Mouse (Mus musculus) heart, adult 18-20 months (tissue): ENCODE measurements around the gene Ccdc43. TPM values are rescaled to one million over a fixed set of nuclear protein-coding genes. Genes with fewer than 3 reads are reported as not detected.
"Not testable (repeated sequence)": the region's sequence is repeated elsewhere in the genome, so short reads cannot be mapped to it uniquely, and the experiment has no call there.

Experiments
- DNase-seq, 2 experiments: peaks; one replicate each; pipeline ENCODE4 v3.0.0; 2021 to 2022; ENCODE audit warnings: mixed read lengths in 1 of 2
- long read RNA-seq, 2 experiments: library from polyadenylated mRNA; stranded (forward); transcript quantifications; one replicate each; pipeline ENCODE4 v2.0.0; 2021
- total RNA-seq, 2 experiments: library from RNA; stranded (reverse); gene quantifications; 2 replicates each; pipeline ENCODE4 v1.2.3; 2021

The Ccdc43 gene
- total RNA-seq: 10 to 100 TPM; 20.4 to 29.6 TPM
- long read RNA-seq, experiment 1, transcript Ccdc43-201 (5 exons, 2,366 nt): major isoform, 24 of 30 reads
- long read RNA-seq, experiment 1, partial matches to known transcripts: 0 of 30 reads
- long read RNA-seq, experiment 1, other reads (novel, unspliced or antisense): 1 of 30 reads
- long read RNA-seq, experiment 2, transcript Ccdc43-201 (5 exons, 2,366 nt): major isoform, 14 of 15 reads
- long read RNA-seq, experiment 2, partial matches to known transcripts: 0 of 15 reads
- long read RNA-seq, experiment 2, other reads (novel, unspliced or antisense): 0 of 15 reads

- peak; percentile 91 to 92 for DNase-seq
Measured at GRCm38 (mm10) chr11:102697338-102698017, at the start of gene Ccdc43. Gene Ccdc43 (minus strand): TSS chr11:102697782.

DNA sequence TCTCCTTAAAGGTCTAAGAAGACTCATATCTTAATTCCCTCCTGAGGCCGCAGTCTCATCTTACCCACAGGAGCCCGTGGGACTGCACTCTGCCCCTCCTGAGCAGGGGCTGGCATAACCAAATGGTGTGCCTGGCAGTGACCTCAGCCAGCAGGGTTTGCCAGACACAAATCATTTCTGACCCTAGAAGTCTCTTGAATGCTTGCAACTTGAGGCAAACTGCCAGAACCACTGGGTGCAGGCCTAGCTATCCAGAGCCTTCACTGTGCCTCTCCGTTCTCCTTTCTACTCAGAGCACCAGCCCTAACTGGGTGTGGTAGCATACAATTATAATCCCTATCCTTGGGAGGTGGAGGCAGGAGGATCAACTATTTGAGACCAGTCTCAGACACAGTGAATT, 47.2 kb upstream of the Ccdc43 start:
- no peak for DNase-seq

GRCm38 (mm10) chr11:102742843-102743242, 45.3 kb upstream of the Ccdc43 start:
- DNase-seq: no peak

GRCm38 (mm10) chr11:102742066-102742465, 44.5 kb upstream of the Ccdc43 start:
- no peak for DNase-seq

GRCm38 (mm10) chr11:102741129-102741950, 43.8 kb upstream of the Ccdc43 start:
- DNase-seq: peak; percentile 42 to 48

DNA sequence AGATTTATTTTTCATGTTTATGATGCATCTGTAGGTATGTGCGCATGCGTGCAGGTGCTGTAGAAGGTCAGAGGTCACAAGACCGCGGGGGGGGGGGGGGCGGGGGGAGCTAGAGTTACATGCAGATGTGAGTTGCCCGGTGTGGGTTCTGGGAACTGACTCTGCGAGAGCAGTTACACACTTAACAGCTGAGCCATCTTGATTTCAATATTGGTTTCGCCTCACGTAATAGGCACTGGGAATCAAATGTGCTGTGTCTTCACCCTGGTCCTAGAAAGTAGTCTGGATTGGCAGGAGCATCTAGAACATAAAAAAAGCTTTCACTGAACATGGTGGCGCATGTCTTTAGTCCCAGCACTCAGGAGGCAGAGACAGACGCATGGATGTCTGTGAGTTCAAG, 43.1 kb upstream of the Ccdc43 start:
- no peak for DNase-seq

DNA sequence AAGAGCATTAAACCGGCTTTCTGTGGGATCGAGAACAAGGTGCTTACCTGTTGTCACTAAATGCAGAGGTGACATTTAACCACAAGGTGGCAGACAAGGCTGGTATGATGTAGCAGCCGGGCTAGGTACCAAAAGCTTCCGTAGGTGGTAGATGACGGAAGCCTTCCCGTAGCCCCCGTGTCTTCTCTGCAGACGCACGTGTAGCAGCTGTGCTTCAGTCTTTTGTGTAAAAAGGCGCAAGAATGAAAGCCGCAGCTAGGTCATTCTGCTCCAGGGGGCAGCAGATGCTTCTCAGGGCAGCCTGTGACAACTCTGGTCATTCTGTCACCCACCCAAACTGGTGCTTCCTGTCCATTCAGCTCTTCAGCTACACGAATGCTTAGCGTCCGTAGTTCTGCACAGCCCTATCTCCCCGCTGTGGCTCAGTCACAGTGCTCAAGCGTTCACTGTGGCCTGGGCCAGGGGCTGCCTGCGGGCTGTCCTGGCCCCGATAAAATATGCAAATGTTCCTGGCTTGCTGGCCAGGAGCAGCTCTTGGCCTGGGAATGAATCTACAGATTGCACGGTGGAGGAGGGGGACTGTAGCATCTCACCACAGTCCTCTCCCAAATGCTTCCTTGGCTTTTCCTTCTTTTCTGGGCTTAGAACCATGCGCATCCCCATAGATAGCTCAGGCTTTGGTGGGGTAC, 41.8 kb upstream of the Ccdc43 start:
- peak; percentile 33 to 55 for DNase-seq

DNA sequence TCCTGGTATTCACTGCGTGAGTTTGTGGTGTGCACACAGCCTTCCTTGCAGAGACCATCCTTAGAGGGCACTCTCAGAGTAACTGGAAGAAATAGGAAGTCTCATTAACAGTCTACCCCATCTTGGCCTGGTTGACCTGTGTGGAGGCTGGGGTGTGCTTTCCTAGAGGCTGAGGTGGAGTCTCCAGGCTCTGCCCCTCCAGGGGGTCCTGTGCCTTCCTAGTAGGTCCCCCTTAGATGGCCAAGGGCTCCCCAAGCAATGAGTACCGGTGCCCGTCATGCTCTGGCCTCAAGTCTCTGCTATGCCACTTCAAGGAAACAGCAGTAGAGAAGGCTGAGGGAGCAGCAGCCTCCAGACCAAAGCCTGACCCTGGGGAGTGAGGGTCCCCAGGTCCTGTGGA, 40.5 kb upstream of the Ccdc43 start:
- no peak for DNase-seq

DNA sequence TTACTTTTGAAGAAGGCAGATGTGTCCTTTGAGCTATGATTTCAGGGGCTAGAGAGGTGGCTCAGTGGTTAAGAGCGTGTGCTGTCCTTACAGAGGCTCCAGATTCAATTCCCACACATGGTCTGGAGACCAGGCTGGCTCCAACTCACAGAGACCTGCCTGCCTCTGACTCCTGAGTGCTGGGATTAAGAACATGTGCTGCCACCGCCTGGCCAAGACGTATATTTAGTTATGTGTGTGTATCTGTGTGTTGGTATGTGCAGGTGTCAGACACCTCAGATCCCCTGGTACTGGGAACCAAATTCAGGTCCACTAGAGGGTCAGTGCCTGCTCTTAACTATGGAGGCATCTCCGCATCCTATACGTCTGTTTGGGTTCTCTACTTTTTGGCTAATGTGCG, 37.4 kb upstream of the Ccdc43 start:
- no peak for DNase-seq

DNA sequence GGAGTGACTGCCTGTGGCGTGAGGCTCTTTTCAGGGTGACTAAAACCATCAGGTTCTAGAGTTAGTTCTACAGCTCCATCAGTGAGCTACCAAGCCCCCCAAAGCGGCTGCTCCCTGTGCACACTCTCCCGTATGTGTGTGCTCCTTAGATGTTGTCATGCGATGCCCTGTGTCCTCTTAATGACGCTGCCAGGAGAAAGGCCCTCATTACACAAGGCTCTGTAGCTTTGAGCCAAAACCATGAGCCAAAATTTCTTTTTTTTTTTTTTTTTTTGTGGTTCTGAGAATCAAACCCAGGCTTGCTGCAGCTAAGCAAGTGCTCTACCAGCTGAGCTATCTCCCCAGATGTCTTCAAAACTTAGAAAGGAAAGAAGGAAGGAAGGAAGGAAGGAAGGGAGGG, 35.6 kb upstream of the Ccdc43 start:
- no peak for DNase-seq

GRCm38 (mm10) chr11:102731366-102731765, 33.8 kb upstream of the Ccdc43 start:
- no peak for DNase-seq

GRCm38 (mm10) chr11:102729835-102730234, 32.3 kb upstream of the Ccdc43 start:
- DNase-seq: no peak

DNA sequence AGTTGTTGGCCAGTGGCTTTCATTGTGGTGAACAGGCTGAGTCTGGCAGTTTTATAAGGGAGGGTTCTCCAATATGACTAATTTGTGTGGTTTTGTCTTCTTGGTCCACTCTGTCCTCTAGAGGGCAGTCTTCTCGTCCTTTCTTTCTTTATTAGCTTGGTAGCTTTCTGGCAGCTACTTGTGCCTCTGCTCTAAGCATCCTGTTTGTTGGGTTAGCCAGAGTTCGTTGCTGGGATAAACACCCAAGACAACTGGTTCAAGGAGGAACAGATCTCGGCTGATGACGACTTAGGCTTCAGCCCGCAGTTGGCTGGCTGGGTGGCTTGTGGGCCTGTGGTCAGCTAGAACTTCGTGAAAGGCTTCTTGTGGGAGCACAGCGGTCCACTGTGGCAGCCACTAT, 31.0 kb upstream of the Ccdc43 start:
- DNase-seq: peak; percentile 64 to 72

DNA sequence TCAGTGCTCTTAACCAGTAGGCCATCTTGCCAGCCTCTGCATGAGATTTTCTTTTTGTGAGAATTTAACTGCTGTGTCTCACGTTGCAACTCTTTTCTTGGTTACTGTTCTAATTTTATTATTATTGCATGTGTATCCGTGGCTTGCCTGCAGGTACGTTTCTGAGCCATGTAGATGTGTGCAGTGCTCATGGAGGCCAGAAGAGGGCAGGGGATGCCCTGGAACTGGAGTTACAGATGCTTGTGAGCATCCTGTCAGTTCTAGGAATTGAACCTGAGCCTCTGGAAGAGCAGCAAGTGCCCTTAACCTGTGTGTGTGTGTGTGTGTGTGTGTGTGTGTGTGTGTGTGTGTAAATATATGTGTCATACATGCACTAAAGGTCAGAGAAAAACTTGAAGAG, 28.0 kb upstream of the Ccdc43 start:
- DNase-seq: no peak

DNA sequence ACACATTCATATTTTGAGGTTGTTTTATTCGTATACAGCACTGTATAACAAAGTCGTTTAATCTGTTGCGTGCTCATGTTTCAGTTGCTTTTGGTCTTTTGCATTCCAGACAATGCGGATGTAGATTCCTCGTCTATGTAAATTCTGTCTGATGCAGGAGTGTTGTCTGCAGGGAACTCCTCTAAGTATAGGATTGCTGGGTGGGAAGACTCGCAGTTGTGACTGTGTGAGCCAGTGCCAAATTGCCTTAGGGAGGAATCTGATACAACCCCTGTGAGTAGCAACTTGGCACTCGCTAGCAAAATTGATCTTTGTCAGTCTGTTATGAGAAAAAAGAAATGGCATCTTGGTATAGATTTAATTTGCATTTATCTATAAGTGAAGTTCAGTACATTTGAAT, 18.6 kb upstream of the Ccdc43 start:
- DNase-seq: no peak

DNA sequence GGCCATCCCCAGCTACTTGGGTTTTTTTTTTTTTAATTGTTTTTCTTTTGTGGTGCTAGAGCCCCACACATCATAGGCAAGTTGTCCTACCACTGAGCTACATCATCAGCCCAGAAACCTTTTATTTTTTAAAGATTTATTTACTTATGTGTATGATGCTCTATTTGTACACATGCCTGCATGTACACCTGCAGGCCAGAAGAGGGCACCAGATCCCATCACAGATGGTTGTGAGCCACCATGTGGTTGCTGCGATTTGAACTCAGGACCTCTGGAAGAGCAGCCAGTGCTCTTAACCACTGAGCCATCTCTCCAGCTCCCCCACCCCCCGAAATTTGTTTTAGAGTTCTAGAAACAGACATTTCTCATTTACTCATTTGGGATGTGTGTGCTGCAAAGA, 17.0 kb upstream of the Ccdc43 start:
- not testable (repeated sequence) for DNase-seq

- DNase-seq: no peak
Measured at GRCm38 (mm10) chr11:102712411-102712810, 14.8 kb upstream of the Ccdc43 start.

DNA sequence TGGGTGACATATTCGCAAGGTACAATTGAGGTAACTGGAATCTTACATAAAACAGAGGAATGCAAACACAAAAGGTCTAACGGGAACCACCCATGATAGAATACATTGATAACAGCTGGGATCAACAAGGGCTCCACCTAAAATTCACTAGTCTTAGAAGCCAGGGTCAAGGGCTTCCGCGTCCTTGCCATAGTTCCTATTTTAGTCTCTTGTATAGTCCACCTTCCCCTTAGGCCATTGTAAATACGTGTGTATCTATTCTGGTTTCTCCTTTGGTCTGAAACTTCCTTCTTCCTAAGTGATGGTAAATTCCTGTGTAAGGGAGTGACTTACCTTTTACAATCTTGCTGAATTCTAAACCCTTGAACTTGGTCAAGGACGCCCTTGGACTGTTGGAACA, 4.6 kb upstream of the Ccdc43 start:
- DNase-seq: not testable (repeated sequence)

GRCm38 (mm10) chr11:102698018-102698476, 465 bp upstream of the Ccdc43 start:
- no peak for DNase-seq

- no peak for DNase-seq
Measured at GRCm38 (mm10) chr11:102695289-102695688, 2.3 kb downstream of the Ccdc43 start.

GRCm38 (mm10) chr11:102690162-102690561, 7.4 kb downstream of the Ccdc43 start:
- DNase-seq: peak; percentile 38 to 82
